In genomic region chr13:23792520-23792919, GRCm38 (mm10) we compare ENCODE assay signal across 9 mouse cellular contexts. TPM values are rescaled to one million over a fixed set of nuclear protein-coding genes. Genes with fewer than 3 reads are reported as not detected.
DNase-seq lines count a peak whose midpoint lies in the region; ATAC-seq and TF ChIP-seq lines count a peak whose summit lies in the region.
"Had no signal": no experiment of that assay in that cellular context is flagged by ENCODE, and none has a peak within 500 bp of the region (broad histone marks: within the 10 kb centered on the region; RNA-seq: fewer than 3 reads in every experiment).

No protein-coding gene starts in this region.

- peak; percentile 91 for DNase-seq in midbrain, embryonic 11.5 days (ENCODE audit: low spot score, missing footprints)
- no peak for DNase-seq in midbrain, embryonic 10.5 days (ENCODE audit: low spot score)
- DNase-seq in Muller cell, postnatal 12 days (ENCODE audit: inconsistent ontology term) = peak; percentile 24
- DNase-seq in cerebellum, adult 8-10 months = peak; percentile 17
- peak; percentile 24 to 27 for DNase-seq in left cerebral cortex, adult 2 months (ENCODE audit: extremely low spot score in 1 of 2, low spot score in 2 of 2)
- peak; percentile 31 to 49 for DNase-seq in natural killer cell, adult 2 months (ENCODE audit: low spot score in 2 of 2)
- DNase-seq in ovary, postnatal 36 days (ENCODE audit: low spot score) = no peak

- no peak overlapping the region for H3K4me2 ChIP-seq in midbrain, embryonic 11.5 days
- H3K4me2 ChIP-seq: neural tube, embryonic 13.5 days had no signal

- WGBS in midbrain, embryonic 11.5 days = 55% methylated on average over 2 of the region's 2 CpGs
- WGBS in midbrain, embryonic 10.5 days = 44% methylated on average over 2 of the region's 2 CpGs

- peak; percentile 93 for TF ChIP-seq CTCF in left cerebral cortex, adult 2 months (IDR thresholded peaks at IDR 0.05)

- no peaks in the 10 kb centered on the region for H3K4me1 ChIP-seq in midbrain, embryonic 11.5 days (ENCODE audit: control insufficient read depth, insufficient read depth, low read length)
- no peaks in the 10 kb centered on the region for H3K4me1 ChIP-seq in midbrain, embryonic 10.5 days
- H3K4me1 ChIP-seq: neural tube, embryonic 13.5 days had no signal

- no peaks in the 10 kb centered on the region for H3K36me3 ChIP-seq in midbrain, embryonic 11.5 days (ENCODE audit: control insufficient read depth, insufficient read depth, low read length)
- no peaks in the 10 kb centered on the region for H3K36me3 ChIP-seq in midbrain, embryonic 10.5 days
- H3K36me3 ChIP-seq: neural tube, embryonic 13.5 days had no signal

- H3K27me3 ChIP-seq in midbrain, embryonic 11.5 days (ENCODE audit: control insufficient read depth, insufficient read depth, low read length) = no peaks in the 10 kb centered on the region
- no peaks in the 10 kb centered on the region for H3K27me3 ChIP-seq in midbrain, embryonic 10.5 days (ENCODE audit: low read depth, poor library complexity, severe bottlenecking)
- H3K27me3 ChIP-seq: neural tube, embryonic 13.5 days had no signal

- no peaks in the 10 kb centered on the region for H3K9me3 ChIP-seq in midbrain, embryonic 11.5 days (ENCODE audit: control insufficient read depth, low read length)
- no peaks in the 10 kb centered on the region for H3K9me3 ChIP-seq in midbrain, embryonic 10.5 days (replicated peaks)
- H3K9me3 ChIP-seq: neural tube, embryonic 13.5 days had no signal

- intact Hi-C loops in left cerebral cortex, adult 2 months (cut with DNase I) = loop anchor here (5.0 kb wide), 2 partner anchors 220 to 505 kb away; no protein-coding TSS in a partner anchor

- no peak overlapping the region for H3K9ac ChIP-seq in midbrain, embryonic 11.5 days (ENCODE audit: low read length)
- H3K9ac ChIP-seq: neural tube, embryonic 13.5 days had no signal

- H3K4me3 ChIP-seq in midbrain, embryonic 11.5 days (ENCODE audit: low read depth, low read length) = no peak overlapping the region
- no peak overlapping the region for H3K4me3 ChIP-seq in midbrain, embryonic 10.5 days
- no peak overlapping the region for H3K4me3 ChIP-seq in left cerebral cortex, adult 2 months
- H3K4me3 ChIP-seq: neural tube, embryonic 13.5 days had no signal

- no peak overlapping the region for H3K27ac ChIP-seq in midbrain, embryonic 11.5 days (ENCODE audit: low read depth, low read length)
- H3K27ac ChIP-seq in midbrain, embryonic 10.5 days (replicated peaks) = no peak overlapping the region
- H3K27ac ChIP-seq in left cerebral cortex, adult 2 months = no peak overlapping the region
- H3K27ac ChIP-seq: neural tube, embryonic 13.5 days had no signal

- no peak for ATAC-seq in midbrain, embryonic 11.5 days (ENCODE audit: low FRiP score)
- peak; percentile 63 for ATAC-seq in granulocyte monocyte progenitor cell, adult 5-6 weeks (replicated peaks; ENCODE audit: poor library complexity, severe bottlenecking)

RNA-seq across cellular contexts. Expression of gene Slc17a2, which starts 14.3 kb away (rescaled TPM):
- not detected in 2 replicates for polyA plus RNA-seq in midbrain, embryonic 11.5 days (2014; fragmentation: Nextera tagmentation; extraction: Ambion mirVana)
- not detected in 2 replicates for polyA plus RNA-seq in midbrain, embryonic 10.5 days (2016; fragmentation: Nextera tagmentation; extraction: Ambion mirVana)
- not detected in 2 replicates for total RNA-seq in granulocyte monocyte progenitor cell, adult 5-6 weeks (2014; fragmentation: Nextera tagmentation)
- not detected in 2 replicates for total RNA-seq in granulocyte monocyte progenitor cell, adult 5-6 weeks (2017)
- not detected for total RNA-seq in left cerebral cortex, adult 2 months (2021)
- polyA plus RNA-seq: neural tube, embryonic 13.5 days had no signal

RNA-seq across cellular contexts. Expression of gene Trim38, which starts 22.8 kb away (rescaled TPM):
- polyA plus RNA-seq in midbrain, embryonic 11.5 days (2014; fragmentation: Nextera tagmentation; extraction: Ambion mirVana) = not detected in 2 replicates
- 0.20 TPM in 1 of 2 replicates, not detected in the other for polyA plus RNA-seq in midbrain, embryonic 10.5 days (2016; fragmentation: Nextera tagmentation; extraction: Ambion mirVana)
- not detected in 2 replicates for total RNA-seq in granulocyte monocyte progenitor cell, adult 5-6 weeks (2014; fragmentation: Nextera tagmentation)
- not detected in 2 replicates for total RNA-seq in granulocyte monocyte progenitor cell, adult 5-6 weeks (2017)
- total RNA-seq in left cerebral cortex, adult 2 months (2021) = not detected
- polyA plus RNA-seq: neural tube, embryonic 13.5 days had no signal

RNA-seq across cellular contexts. Expression of gene Hist1h1a, which starts 29.1 kb away (rescaled TPM):
- 3.5 and 3.7 TPM in 2 replicates for polyA plus RNA-seq in midbrain, embryonic 11.5 days (2014; fragmentation: Nextera tagmentation; extraction: Ambion mirVana)
- 1.7 and 2.7 TPM in 2 replicates for polyA plus RNA-seq in midbrain, embryonic 10.5 days (2016; fragmentation: Nextera tagmentation; extraction: Ambion mirVana)
- 143 and 207 TPM in 2 replicates for total RNA-seq in granulocyte monocyte progenitor cell, adult 5-6 weeks (2014; fragmentation: Nextera tagmentation)
- total RNA-seq in granulocyte monocyte progenitor cell, adult 5-6 weeks (2017) = 1,974 and 2,146 TPM in 2 replicates
- 10 to 100 TPM; 21.6 to 22.6 TPM for total RNA-seq in left cerebral cortex, adult 2 months (2021)
- polyA plus RNA-seq: neural tube, embryonic 13.5 days had no signal

RNA-seq across cellular contexts. Expression of gene Hist1h3a, which starts 30.3 kb away (rescaled TPM):
- polyA plus RNA-seq in midbrain, embryonic 11.5 days (2014; fragmentation: Nextera tagmentation; extraction: Ambion mirVana) = 3.0 and 5.1 TPM in 2 replicates
- 3.6 and 3.9 TPM in 2 replicates for polyA plus RNA-seq in midbrain, embryonic 10.5 days (2016; fragmentation: Nextera tagmentation; extraction: Ambion mirVana)
- 33.7 and 64.5 TPM in 2 replicates for total RNA-seq in granulocyte monocyte progenitor cell, adult 5-6 weeks (2014; fragmentation: Nextera tagmentation)
- total RNA-seq in granulocyte monocyte progenitor cell, adult 5-6 weeks (2017) = 287 and 376 TPM in 2 replicates
- total RNA-seq in left cerebral cortex, adult 2 months (2021) = 10 to 100 TPM; 31.1 to 37.0 TPM

RNA-seq across cellular contexts. Expression of gene Hist1h4a, which starts 31.5 kb away (rescaled TPM):
- polyA plus RNA-seq in midbrain, embryonic 11.5 days (2014; fragmentation: Nextera tagmentation; extraction: Ambion mirVana) = 0.49 and 0.55 TPM in 2 replicates
- polyA plus RNA-seq in midbrain, embryonic 10.5 days (2016; fragmentation: Nextera tagmentation; extraction: Ambion mirVana) = 0.42 TPM in 1 of 2 replicates, not detected in the other
- 9.3 and 71.7 TPM in 2 replicates for total RNA-seq in granulocyte monocyte progenitor cell, adult 5-6 weeks (2014; fragmentation: Nextera tagmentation)
- 657 and 709 TPM in 2 replicates for total RNA-seq in granulocyte monocyte progenitor cell, adult 5-6 weeks (2017)
- total RNA-seq in left cerebral cortex, adult 2 months (2021) = 10 to 100 TPM; 53.1 to 70.3 TPM

Comparison
In these comparisons a context has a peak if more than half of its experiments do, and no peak if none do; other contexts are left out.
1. DNase-seq: peak in midbrain, embryonic 11.5 days (single experiment), Muller cell, postnatal 12 days (single experiment), cerebellum, adult 8-10 months (single experiment), left cerebral cortex, adult 2 months (2 of 2) and natural killer cell, adult 2 months (2 of 2); none in midbrain, embryonic 10.5 days (single experiment) and ovary, postnatal 36 days (single experiment).
2. RNA of gene Hist1h1a, which starts 29.1 kb away (total RNA-seq): 143 to 2,146 TPM in granulocyte monocyte progenitor cell, adult 5-6 weeks; 21.6 to 22.6 TPM in left cerebral cortex, adult 2 months; every median in the first group is over 4 times any median in the second.